Mouse (Mus musculus): Measurements from ENCODE around the gene Ern1. TPM values are rescaled to one million over a fixed set of nuclear protein-coding genes. Genes with fewer than 3 reads are reported as not detected.

Ern1 gene
- polyA plus RNA-seq, 1 experiment from 2014 or later: 4.7 TPM

DNA sequence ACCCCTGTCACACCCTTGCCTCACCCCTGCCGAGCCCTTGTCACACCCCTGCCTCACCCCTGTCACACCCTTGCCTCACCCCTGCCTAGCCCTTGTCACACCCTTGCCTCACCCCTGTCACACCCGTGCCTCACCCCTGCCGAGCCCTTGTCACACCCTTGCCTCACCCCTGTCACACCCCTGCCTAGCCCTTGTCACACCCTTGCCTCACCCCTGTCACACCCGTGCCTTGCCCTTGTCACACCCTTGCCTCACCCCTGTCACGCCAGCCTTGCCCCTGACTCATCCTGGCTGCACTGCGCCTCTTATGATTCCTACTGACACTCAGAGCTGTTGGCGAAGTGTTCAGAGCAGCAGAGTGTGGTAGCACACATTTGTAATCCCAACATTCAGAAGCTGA lies 20.0 kb upstream of the Ern1 start:
- ATAC-seq (replicated peaks; ENCODE audit: extremely low read depth, insufficient read depth, low FRiP score): no peak
- H3K36me3 ChIP-seq (ENCODE audit: control insufficient read depth, insufficient read depth): peaks cover 11% of the 10 kb centered on the region
- no peaks in the 10 kb centered on the region for H3K4me1 ChIP-seq (ENCODE audit: control insufficient read depth, insufficient read depth, low read length)
- no peak overlapping the region for H3K4me2 ChIP-seq (ENCODE audit: low read depth, low read length)
- H3K27me3 ChIP-seq (ENCODE audit: control insufficient read depth, insufficient read depth, low read length): no peaks in the 10 kb centered on the region
- no peak overlapping the region for H3K9ac ChIP-seq (ENCODE audit: low read length)
- WGBS: 80% methylated on average over 7 of the region's 7 CpGs
- H3K27ac ChIP-seq (ENCODE audit: low read length): no peak overlapping the region
- H3K4me3 ChIP-seq (ENCODE audit: low read length): no peak overlapping the region
- H3K9me3 ChIP-seq (replicated peaks; ENCODE audit: control insufficient read depth, low read length): no peaks in the 10 kb centered on the region

DNA sequence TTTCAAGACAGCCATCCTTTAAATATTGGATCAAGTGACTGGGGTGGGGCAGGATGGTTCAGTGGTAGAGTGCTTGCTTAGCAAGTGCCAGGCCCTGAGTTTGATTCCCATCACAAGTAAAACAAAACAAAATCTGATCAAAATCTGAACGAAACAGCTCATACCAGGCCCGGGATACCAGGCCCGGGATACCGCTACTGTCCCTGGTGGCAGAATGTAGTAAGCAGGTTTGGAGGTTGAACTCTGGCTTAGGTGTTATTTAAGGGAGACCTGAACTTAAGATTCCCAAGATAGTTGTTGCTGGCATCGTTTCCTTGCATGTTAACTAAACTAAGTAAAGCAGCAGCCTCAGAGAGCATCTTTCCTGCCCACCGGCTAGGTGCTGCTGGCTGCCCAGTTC lies 18.6 kb upstream of the Ern1 start:
- ATAC-seq (replicated peaks; ENCODE audit: extremely low read depth, insufficient read depth, low FRiP score): no peak
- no peaks in the 10 kb centered on the region for H3K27me3 ChIP-seq (ENCODE audit: control insufficient read depth, insufficient read depth, low read length)
- H3K4me2 ChIP-seq (ENCODE audit: low read depth, low read length): no peak overlapping the region
- H3K4me3 ChIP-seq (ENCODE audit: low read length): no peak overlapping the region
- H3K9me3 ChIP-seq (replicated peaks; ENCODE audit: control insufficient read depth, low read length): no peaks in the 10 kb centered on the region
- peaks cover 11% of the 10 kb centered on the region for H3K36me3 ChIP-seq (ENCODE audit: control insufficient read depth, insufficient read depth)
- WGBS: 84% methylated on average over 6 of the region's 6 CpGs
- no peaks in the 10 kb centered on the region for H3K4me1 ChIP-seq (ENCODE audit: control insufficient read depth, insufficient read depth, low read length)
- no peak overlapping the region for H3K9ac ChIP-seq (ENCODE audit: low read length)
- H3K27ac ChIP-seq (ENCODE audit: low read length): no peak overlapping the region

DNA sequence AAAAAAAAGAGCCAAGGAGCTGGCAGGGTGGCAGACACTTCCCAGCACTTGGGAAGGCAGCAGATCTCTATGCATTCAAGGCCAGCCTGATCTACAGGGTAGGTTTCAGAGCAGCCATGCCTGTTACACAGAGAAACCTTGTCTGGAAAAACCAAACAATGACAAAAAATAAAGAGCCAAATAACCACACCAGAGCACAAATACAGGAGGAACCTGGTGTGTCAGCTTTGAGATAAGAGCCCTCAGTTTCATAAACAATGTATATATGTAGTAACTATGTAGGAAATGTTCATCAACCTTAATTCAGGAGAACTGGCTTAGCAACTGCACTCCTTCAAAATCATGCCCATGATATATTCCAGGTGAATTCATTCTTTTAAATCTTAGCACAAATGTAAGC lies 16.5 kb upstream of the Ern1 start:
- no peak for ATAC-seq (replicated peaks; ENCODE audit: extremely low read depth, insufficient read depth, low FRiP score)
- no peak overlapping the region for H3K9ac ChIP-seq (ENCODE audit: low read length)
- no peak overlapping the region for H3K4me2 ChIP-seq (ENCODE audit: low read depth, low read length)
- peaks cover 6% of the 10 kb centered on the region for H3K36me3 ChIP-seq (ENCODE audit: control insufficient read depth, insufficient read depth)
- H3K9me3 ChIP-seq (replicated peaks; ENCODE audit: control insufficient read depth, low read length): no peaks in the 10 kb centered on the region
- H3K4me1 ChIP-seq (ENCODE audit: control insufficient read depth, insufficient read depth, low read length): no peaks in the 10 kb centered on the region
- H3K4me3 ChIP-seq (ENCODE audit: low read length): no peak overlapping the region
- H3K27ac ChIP-seq (ENCODE audit: low read length): no peak overlapping the region
- no peaks in the 10 kb centered on the region for H3K27me3 ChIP-seq (ENCODE audit: control insufficient read depth, insufficient read depth, low read length)

DNA sequence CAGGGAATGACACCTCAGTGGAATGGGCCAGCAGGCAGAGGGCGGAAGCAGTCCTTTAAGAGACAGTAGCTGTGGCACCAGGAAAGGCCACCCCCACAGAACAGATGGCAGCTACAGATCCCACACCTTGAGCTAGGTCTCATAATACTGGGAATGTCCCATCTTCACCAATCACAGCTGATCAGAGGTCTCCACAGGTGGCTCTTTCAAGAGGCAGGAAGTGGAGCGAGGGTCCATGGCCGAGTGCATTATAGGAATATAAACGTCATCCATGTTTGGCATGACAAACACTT lies 15.7 kb upstream of the Ern1 start:
- Histone ChIP-seq H3K36me3 (ENCODE audit: control insufficient read depth, insufficient read depth) (no peaks in the 10 kb centered on the region), H3K9me3 (replicated peaks; ENCODE audit: control insufficient read depth, low read length) (no peaks in the 10 kb centered on the region), H3K4me3 (ENCODE audit: low read length) (no peak overlapping the region), H3K4me1 (ENCODE audit: control insufficient read depth, insufficient read depth, low read length) (no peaks in the 10 kb centered on the region), H3K9ac (ENCODE audit: low read length) (no peak overlapping the region), H3K27me3 (ENCODE audit: control insufficient read depth, insufficient read depth, low read length) (no peaks in the 10 kb centered on the region), H3K4me2 (ENCODE audit: low read depth, low read length) (no peak overlapping the region), H3K27ac (ENCODE audit: low read length) (no peak overlapping the region)
- ATAC-seq (replicated peaks; ENCODE audit: extremely low read depth, insufficient read depth, low FRiP score): no peak
- 73% methylated on average over 4 of the region's 4 CpGs for WGBS

DNA sequence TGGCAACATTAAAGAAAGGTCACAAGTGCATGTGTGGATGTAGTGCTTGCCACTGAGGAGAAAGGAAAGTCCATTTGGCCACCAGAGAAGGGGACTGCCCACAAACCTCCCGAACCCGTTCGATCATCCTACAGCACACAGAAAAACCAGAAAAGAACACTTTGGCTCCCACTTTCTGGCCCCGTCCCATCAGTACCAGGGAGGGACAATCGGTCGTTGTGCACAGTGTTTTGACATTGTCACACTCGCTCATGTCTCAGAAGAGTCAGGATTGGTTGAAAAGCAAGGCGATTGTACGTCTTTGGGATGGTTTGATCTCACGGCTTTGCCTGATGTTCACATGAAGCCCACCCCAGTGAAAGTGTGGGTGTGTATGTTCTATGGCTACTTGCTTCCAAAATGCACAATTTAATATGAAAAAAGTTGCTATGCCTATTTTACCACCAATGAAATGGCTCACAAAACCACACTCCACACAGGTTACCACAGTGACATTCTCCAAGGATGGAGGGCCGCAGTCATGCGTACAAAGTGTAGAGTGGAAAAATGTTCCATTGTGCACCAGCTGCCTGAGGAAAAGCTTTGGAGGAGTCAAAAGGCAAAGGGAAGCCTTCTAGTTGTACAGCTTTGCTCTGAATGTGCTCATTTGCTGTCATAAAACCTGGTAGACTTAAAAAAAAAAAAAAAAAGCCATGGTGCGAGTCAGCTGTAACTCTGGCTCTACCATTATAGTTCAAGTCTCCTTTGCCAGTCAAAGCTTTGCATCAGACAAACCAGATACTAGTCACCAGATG lies 15.2 kb upstream of the Ern1 start:
- H3K4me2 ChIP-seq (ENCODE audit: low read depth, low read length): no peak overlapping the region
- no peaks in the 10 kb centered on the region for H3K9me3 ChIP-seq (replicated peaks; ENCODE audit: control insufficient read depth, low read length)
- H3K4me1 ChIP-seq (ENCODE audit: control insufficient read depth, insufficient read depth, low read length): no peaks in the 10 kb centered on the region
- no peaks in the 10 kb centered on the region for H3K36me3 ChIP-seq (ENCODE audit: control insufficient read depth, insufficient read depth)
- no peak for ATAC-seq (replicated peaks; ENCODE audit: extremely low read depth, insufficient read depth, low FRiP score)
- no peaks in the 10 kb centered on the region for H3K27me3 ChIP-seq (ENCODE audit: control insufficient read depth, insufficient read depth, low read length)
- H3K9ac ChIP-seq (ENCODE audit: low read length): no peak overlapping the region
- peak overlapping the region; percentile 29; the same call in 1 of the 2 replicates for H3K27ac ChIP-seq (ENCODE audit: low read length)
- no peak overlapping the region for H3K4me3 ChIP-seq (ENCODE audit: low read length)
- 65% methylated on average over 13 of the region's 13 CpGs for WGBS

DNA sequence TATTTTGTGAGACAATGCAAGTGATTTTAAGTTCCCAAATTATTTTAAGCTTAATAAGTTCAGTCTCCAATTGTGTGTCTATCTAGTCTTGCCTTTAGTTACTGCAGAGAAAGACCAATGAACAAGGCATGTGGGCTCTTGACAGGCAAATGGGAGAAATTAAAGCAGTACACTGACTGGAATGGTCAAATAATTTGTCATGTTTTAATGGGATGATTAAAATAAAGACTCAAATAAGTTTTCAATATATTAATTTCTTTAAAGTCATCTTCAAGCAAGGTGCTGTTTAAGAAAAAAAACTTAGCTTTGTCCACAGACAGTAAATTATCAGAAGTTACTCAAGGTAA lies 14.5 kb upstream of the Ern1 start:
- Histone ChIP-seq H3K36me3 (ENCODE audit: control insufficient read depth, insufficient read depth) (no peaks in the 10 kb centered on the region), H3K9me3 (replicated peaks; ENCODE audit: control insufficient read depth, low read length) (no peaks in the 10 kb centered on the region), H3K9ac (ENCODE audit: low read length) (peak overlapping the region; percentile 100; the same call in 1 of the 2 replicates), H3K4me1 (ENCODE audit: control insufficient read depth, insufficient read depth, low read length) (no peaks in the 10 kb centered on the region), H3K27ac (ENCODE audit: low read length) (peak overlapping the region; percentile 99), H3K27me3 (ENCODE audit: control insufficient read depth, insufficient read depth, low read length) (no peaks in the 10 kb centered on the region), H3K4me3 (ENCODE audit: low read length) (no peak overlapping the region), H3K4me2 (ENCODE audit: low read depth, low read length) (no peak overlapping the region; the same call in 1 of the 2 replicates)
- no peak for ATAC-seq (replicated peaks; ENCODE audit: extremely low read depth, insufficient read depth, low FRiP score)

DNA sequence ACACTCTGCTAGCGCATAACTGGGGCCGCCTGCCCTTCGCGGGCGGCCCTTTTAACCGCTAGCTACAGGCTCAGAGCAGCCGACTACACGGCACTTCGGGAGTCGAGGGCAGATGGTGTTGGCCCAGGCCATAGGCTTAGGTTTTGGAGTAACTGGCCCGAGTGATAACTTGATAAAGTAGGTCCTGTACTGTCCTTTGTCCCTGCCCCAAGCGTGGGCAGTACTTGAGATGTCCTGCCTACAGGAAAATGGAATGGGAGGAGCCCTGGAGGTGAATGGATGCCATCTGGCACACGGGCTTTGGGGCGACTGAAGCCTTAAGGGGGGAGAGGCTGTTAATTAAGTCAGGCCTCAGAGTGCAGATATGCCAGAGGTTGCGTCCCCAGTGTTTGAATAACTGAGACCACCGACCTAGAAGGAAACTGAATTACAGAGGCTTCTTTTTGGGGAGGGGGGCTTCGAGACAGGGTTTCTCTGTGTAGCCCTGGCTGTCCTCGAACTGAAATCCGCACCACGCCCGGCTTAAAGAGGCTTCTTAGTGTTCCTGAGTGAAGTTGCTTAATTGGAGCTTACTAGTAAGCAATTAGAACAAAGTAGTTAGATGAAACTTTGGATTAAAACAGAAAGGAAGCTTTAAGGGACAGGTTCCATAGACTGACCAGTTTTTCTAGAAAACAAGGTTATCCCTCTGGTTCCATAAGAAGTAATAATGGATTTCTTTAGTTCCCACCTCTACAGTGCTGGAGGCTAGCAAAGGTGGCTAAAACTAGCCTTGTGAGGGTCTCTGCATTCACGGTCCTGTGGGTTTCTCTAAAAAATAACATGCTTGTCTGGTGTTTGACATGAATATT lies 13.9 kb upstream of the Ern1 start:
- 5% methylated on average over 22 of the region's 22 CpGs for WGBS
- Histone ChIP-seq H3K9ac (ENCODE audit: low read length) (peak overlapping the region; percentile 100), H3K27ac (ENCODE audit: low read length) (peak overlapping the region; percentile 99), H3K4me1 (ENCODE audit: control insufficient read depth, insufficient read depth, low read length) (no peaks in the 10 kb centered on the region), H3K27me3 (ENCODE audit: control insufficient read depth, insufficient read depth, low read length) (no peaks in the 10 kb centered on the region), H3K36me3 (ENCODE audit: control insufficient read depth, insufficient read depth) (no peaks in the 10 kb centered on the region), H3K4me3 (ENCODE audit: low read length) (peak overlapping the region; percentile 95), H3K9me3 (replicated peaks; ENCODE audit: control insufficient read depth, low read length) (no peaks in the 10 kb centered on the region), H3K4me2 (ENCODE audit: low read depth, low read length) (peak overlapping the region; percentile 81)
- ATAC-seq (replicated peaks; ENCODE audit: extremely low read depth, insufficient read depth, low FRiP score): peak; percentile 80

DNA sequence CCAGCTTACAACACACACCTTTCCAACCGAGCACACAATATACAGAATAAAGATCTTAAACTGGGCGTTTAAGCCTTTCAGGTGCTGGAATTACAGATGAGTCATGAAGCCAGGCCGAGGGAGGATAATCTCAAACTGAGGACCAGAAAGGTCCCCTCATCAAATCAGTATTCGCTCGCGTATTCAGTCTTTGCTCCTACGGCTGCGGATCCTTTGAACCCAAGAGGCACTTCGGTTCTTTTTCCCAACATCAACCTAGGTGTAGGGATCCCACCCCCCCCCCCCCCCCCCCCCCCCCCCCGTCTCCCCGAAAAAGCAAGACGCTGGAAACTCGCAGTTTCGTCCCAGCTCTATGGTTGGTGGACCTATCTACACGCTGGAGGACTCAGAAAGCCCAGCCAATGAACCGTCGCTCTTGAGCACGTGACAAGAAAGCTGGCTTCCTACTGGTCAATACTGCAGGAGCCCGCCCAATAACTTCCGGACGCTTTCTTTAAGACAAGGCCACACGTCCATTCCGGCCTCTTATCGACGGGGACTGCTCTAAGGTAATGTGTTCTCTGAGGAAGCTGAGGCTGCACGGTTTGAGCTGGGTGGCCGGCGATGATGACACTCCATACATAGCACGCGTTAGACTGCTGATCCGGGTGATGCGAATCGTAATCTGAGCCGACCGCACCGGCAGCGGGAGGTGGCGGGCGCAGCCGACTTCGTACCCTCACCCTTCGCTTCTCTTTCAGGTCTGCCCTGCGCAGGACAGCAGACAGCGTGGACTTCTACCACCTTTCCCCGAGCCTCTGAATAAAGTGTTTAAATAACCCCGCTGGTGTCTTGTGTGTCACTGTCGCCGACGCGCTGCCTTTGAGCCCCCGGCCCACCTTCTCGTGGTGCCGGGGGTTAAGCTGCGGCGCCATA lies 13.0 kb upstream of the Ern1 start:
- H3K4me2 ChIP-seq (ENCODE audit: low read depth, low read length): peak overlapping the region; percentile 81
- ATAC-seq (replicated peaks; ENCODE audit: extremely low read depth, insufficient read depth, low FRiP score): peak; percentile 97
- no peaks in the 10 kb centered on the region for H3K36me3 ChIP-seq (ENCODE audit: control insufficient read depth, insufficient read depth)
- under 1% methylated on average over 51 of the region's 55 CpGs for WGBS
- H3K27me3 ChIP-seq (ENCODE audit: control insufficient read depth, insufficient read depth, low read length): no peaks in the 10 kb centered on the region
- peak overlapping the region; percentile 99 for H3K27ac ChIP-seq (ENCODE audit: low read length)
- no peaks in the 10 kb centered on the region for H3K9me3 ChIP-seq (replicated peaks; ENCODE audit: control insufficient read depth, low read length)
- peak overlapping the region; percentile 95 for H3K4me3 ChIP-seq (ENCODE audit: low read length)
- H3K9ac ChIP-seq (ENCODE audit: low read length): peak overlapping the region; percentile 100
- H3K4me1 ChIP-seq (ENCODE audit: control insufficient read depth, insufficient read depth, low read length): no peaks in the 10 kb centered on the region
